Mouse (Mus musculus): Measurements from ENCODE around the gene Larp6. TPM values are rescaled to one million over a fixed set of nuclear protein-coding genes. Genes with fewer than 3 reads are reported as not detected.
A peak's percentile ranks its signal among the peaks of the same experiment; 100 is the strongest.

Larp6 gene
- polyA plus RNA-seq (2015; fragmentation: Nextera tagmentation; extraction: Ambion mirVana), result 1.8 and 1.9 TPM in 2 replicates

- H3K4me2 ChIP-seq (ENCODE audit: low read depth, low read length), result peak within 1 kb of the TSS; percentile 91
- H3K27ac ChIP-seq (ENCODE audit: low read length), result no peak within 1 kb of the TSS
- ATAC-seq (ENCODE audit: insufficient read depth, low FRiP score), result no peak
- no peaks in the 10 kb centered on the region for H3K4me1 ChIP-seq (ENCODE audit: control insufficient read depth, insufficient read depth, low read length)
- no peaks in the 10 kb centered on the region for H3K9me3 ChIP-seq (replicated peaks; ENCODE audit: control insufficient read depth, low read length)
- H3K27me3 ChIP-seq (ENCODE audit: control insufficient read depth, insufficient read depth, low read length), result no peaks in the 10 kb centered on the region
- peak within 1 kb of the TSS; percentile 62 for H3K4me3 ChIP-seq (replicated peaks; ENCODE audit: low read length)
- 1% methylated on average over 66 of the region's 66 CpGs for WGBS
- peak within 1 kb of the TSS; percentile 81 for H3K9ac ChIP-seq (ENCODE audit: low read length)
- H3K36me3 ChIP-seq (ENCODE audit: control insufficient read depth, insufficient read depth, low read length), result no peaks in the 10 kb centered on the region
Measured at GRCm38 (mm10) chr9:60712771-60713541, at the start of gene Larp6. Gene Larp6 (plus strand): TSS chr9:60712989.

GRCm38 (mm10) chr9:60664385-60664784 lies 48.4 kb upstream of the Larp6 start:
- Histone ChIP-seq H3K9me3 (replicated peaks; ENCODE audit: control insufficient read depth, low read length) (no peaks in the 10 kb centered on the region), H3K27ac (ENCODE audit: low read length) (no peak overlapping the region), H3K4me2 (ENCODE audit: low read depth, low read length) (no peak overlapping the region), H3K36me3 (ENCODE audit: control insufficient read depth, insufficient read depth, low read length) (no peaks in the 10 kb centered on the region), H3K4me1 (ENCODE audit: control insufficient read depth, insufficient read depth, low read length) (no peaks in the 10 kb centered on the region), H3K4me3 (replicated peaks; ENCODE audit: low read length) (no peak overlapping the region), H3K9ac (ENCODE audit: low read length) (no peak overlapping the region), H3K27me3 (ENCODE audit: control insufficient read depth, insufficient read depth, low read length) (no peaks in the 10 kb centered on the region)
- WGBS, result 97% methylated on average over 12 of the region's 12 CpGs
- ATAC-seq (ENCODE audit: insufficient read depth, low FRiP score), result no peak

GRCm38 (mm10) chr9:60664866-60665265 lies 47.9 kb upstream of the Larp6 start:
- H3K9ac ChIP-seq (ENCODE audit: low read length), result no peak overlapping the region
- no peak overlapping the region for H3K4me2 ChIP-seq (ENCODE audit: low read depth, low read length)
- H3K27ac ChIP-seq (ENCODE audit: low read length), result no peak overlapping the region
- ATAC-seq (ENCODE audit: insufficient read depth, low FRiP score), result no peak
- H3K36me3 ChIP-seq (ENCODE audit: control insufficient read depth, insufficient read depth, low read length), result no peaks in the 10 kb centered on the region
- no peak overlapping the region for H3K4me3 ChIP-seq (replicated peaks; ENCODE audit: low read length)
- no peaks in the 10 kb centered on the region for H3K9me3 ChIP-seq (replicated peaks; ENCODE audit: control insufficient read depth, low read length)
- WGBS, result 84% methylated on average over 5 of the region's 5 CpGs
- no peaks in the 10 kb centered on the region for H3K27me3 ChIP-seq (ENCODE audit: control insufficient read depth, insufficient read depth, low read length)
- H3K4me1 ChIP-seq (ENCODE audit: control insufficient read depth, insufficient read depth, low read length), result no peaks in the 10 kb centered on the region

GRCm38 (mm10) chr9:60665535-60665934 lies 47.3 kb upstream of the Larp6 start:
- Histone ChIP-seq H3K9me3 (replicated peaks; ENCODE audit: control insufficient read depth, low read length) (no peaks in the 10 kb centered on the region), H3K4me1 (ENCODE audit: control insufficient read depth, insufficient read depth, low read length) (no peaks in the 10 kb centered on the region), H3K36me3 (ENCODE audit: control insufficient read depth, insufficient read depth, low read length) (no peaks in the 10 kb centered on the region), H3K4me2 (ENCODE audit: low read depth, low read length) (no peak overlapping the region), H3K4me3 (replicated peaks; ENCODE audit: low read length) (no peak overlapping the region), H3K27ac (ENCODE audit: low read length) (no peak overlapping the region), H3K9ac (ENCODE audit: low read length) (no peak overlapping the region), H3K27me3 (ENCODE audit: control insufficient read depth, insufficient read depth, low read length) (no peaks in the 10 kb centered on the region)
- WGBS, result 85% methylated on average over 3 of the region's 3 CpGs
- no peak for ATAC-seq (ENCODE audit: insufficient read depth, low FRiP score)

GRCm38 (mm10) chr9:60668886-60669285 lies 43.9 kb upstream of the Larp6 start:
- Histone ChIP-seq H3K9me3 (replicated peaks; ENCODE audit: control insufficient read depth, low read length) (no peaks in the 10 kb centered on the region), H3K36me3 (ENCODE audit: control insufficient read depth, insufficient read depth, low read length) (no peaks in the 10 kb centered on the region), H3K9ac (ENCODE audit: low read length) (no peak overlapping the region), H3K4me2 (ENCODE audit: low read depth, low read length) (no peak overlapping the region), H3K4me3 (replicated peaks; ENCODE audit: low read length) (no peak overlapping the region), H3K27me3 (ENCODE audit: control insufficient read depth, insufficient read depth, low read length) (no peaks in the 10 kb centered on the region), H3K4me1 (ENCODE audit: control insufficient read depth, insufficient read depth, low read length) (no peaks in the 10 kb centered on the region), H3K27ac (ENCODE audit: low read length) (no peak overlapping the region)
- no peak for ATAC-seq (ENCODE audit: insufficient read depth, low FRiP score)
- WGBS, result 89% methylated on average over 6 of the region's 6 CpGs

GRCm38 (mm10) chr9:60672568-60672967 lies 40.2 kb upstream of the Larp6 start:
- Histone ChIP-seq H3K4me3 (replicated peaks; ENCODE audit: low read length) (no peak overlapping the region), H3K9me3 (replicated peaks; ENCODE audit: control insufficient read depth, low read length) (no peaks in the 10 kb centered on the region), H3K36me3 (ENCODE audit: control insufficient read depth, insufficient read depth, low read length) (no peaks in the 10 kb centered on the region), H3K9ac (ENCODE audit: low read length) (no peak overlapping the region), H3K4me2 (ENCODE audit: low read depth, low read length) (no peak overlapping the region), H3K4me1 (ENCODE audit: control insufficient read depth, insufficient read depth, low read length) (no peaks in the 10 kb centered on the region), H3K27ac (ENCODE audit: low read length) (no peak overlapping the region), H3K27me3 (ENCODE audit: control insufficient read depth, insufficient read depth, low read length) (no peaks in the 10 kb centered on the region)
- 94% methylated on average over 6 of the region's 6 CpGs for WGBS
- no peak for ATAC-seq (ENCODE audit: insufficient read depth, low FRiP score)

GRCm38 (mm10) chr9:60674780-60675179 lies 38.0 kb upstream of the Larp6 start:
- no peak overlapping the region for H3K27ac ChIP-seq (ENCODE audit: low read length)
- H3K9me3 ChIP-seq (replicated peaks; ENCODE audit: control insufficient read depth, low read length), result no peaks in the 10 kb centered on the region
- H3K4me2 ChIP-seq (ENCODE audit: low read depth, low read length), result no peak overlapping the region
- H3K9ac ChIP-seq (ENCODE audit: low read length), result no peak overlapping the region
- H3K27me3 ChIP-seq (ENCODE audit: control insufficient read depth, insufficient read depth, low read length), result no peaks in the 10 kb centered on the region
- H3K4me3 ChIP-seq (replicated peaks; ENCODE audit: low read length), result no peak overlapping the region
- H3K36me3 ChIP-seq (ENCODE audit: control insufficient read depth, insufficient read depth, low read length), result peaks cover 7% of the 10 kb centered on the region; the same call in 1 of the 2 replicates
- no peak for ATAC-seq (ENCODE audit: insufficient read depth, low FRiP score)
- H3K4me1 ChIP-seq (ENCODE audit: control insufficient read depth, insufficient read depth, low read length), result no peaks in the 10 kb centered on the region

GRCm38 (mm10) chr9:60676429-60676828 lies 36.4 kb upstream of the Larp6 start:
- WGBS, result 88% methylated on average over 4 of the region's 4 CpGs
- Histone ChIP-seq H3K9ac (ENCODE audit: low read length) (no peak overlapping the region), H3K4me3 (replicated peaks; ENCODE audit: low read length) (no peak overlapping the region), H3K9me3 (replicated peaks; ENCODE audit: control insufficient read depth, low read length) (no peaks in the 10 kb centered on the region), H3K36me3 (ENCODE audit: control insufficient read depth, insufficient read depth, low read length) (peaks cover 7% of the 10 kb centered on the region; the same call in 1 of the 2 replicates), H3K27ac (ENCODE audit: low read length) (no peak overlapping the region), H3K4me2 (ENCODE audit: low read depth, low read length) (no peak overlapping the region), H3K4me1 (ENCODE audit: control insufficient read depth, insufficient read depth, low read length) (no peaks in the 10 kb centered on the region), H3K27me3 (ENCODE audit: control insufficient read depth, insufficient read depth, low read length) (no peaks in the 10 kb centered on the region)
- no peak for ATAC-seq (ENCODE audit: insufficient read depth, low FRiP score)

- Histone ChIP-seq H3K27me3 (ENCODE audit: control insufficient read depth, insufficient read depth, low read length) (no peaks in the 10 kb centered on the region), H3K4me1 (ENCODE audit: control insufficient read depth, insufficient read depth, low read length) (no peaks in the 10 kb centered on the region), H3K27ac (ENCODE audit: low read length) (no peak overlapping the region), H3K9ac (ENCODE audit: low read length) (no peak overlapping the region), H3K4me3 (replicated peaks; ENCODE audit: low read length) (no peak overlapping the region), H3K9me3 (replicated peaks; ENCODE audit: control insufficient read depth, low read length) (no peaks in the 10 kb centered on the region), H3K36me3 (ENCODE audit: control insufficient read depth, insufficient read depth, low read length) (peaks cover 7% of the 10 kb centered on the region; the same call in 1 of the 2 replicates), H3K4me2 (ENCODE audit: low read depth, low read length) (no peak overlapping the region)
- WGBS, result 53% methylated on average over 5 of the region's 5 CpGs
- no peak for ATAC-seq (ENCODE audit: insufficient read depth, low FRiP score)
Measured at GRCm38 (mm10) chr9:60678913-60679312, 33.9 kb upstream of the Larp6 start.

All from stomach, embryonic 16.5 days (tissue).